Mouse (Mus musculus) hindbrain, embryonic 15.5 days (tissue): ENCODE data around the gene Gm17428. TPM values are rescaled to one million over a fixed set of nuclear protein-coding genes. Genes with fewer than 3 reads are reported as not detected.
"Not testable (repeated sequence)": the region's sequence is repeated elsewhere in the genome, so short reads cannot be mapped to it uniquely, and the experiment has no call there.

Experiments
- ATAC-seq: fragments of 200-750 bp; cut with Nextera tagmentation; 2 replicates; pipeline ENCODE4 v1.8.0; 2017; ENCODE audit warnings: low read depth, moderate number of reproducible peaks, moderate TSS enrichment; ENCODE audit not compliant: low FRiP score
- H3K27ac ChIP-seq: fragments of 300-500 bp; sonication (generic); replicated peaks from 2 replicates; pipeline ENCODE4 v1.5.1; 2015; ENCODE audit warnings: mild to moderate bottlenecking, inconsistent platforms
- H3K27me3 ChIP-seq: fragments of 300-500 bp; sonication (generic); 2 replicates; pipeline ENCODE4 v1.6.1; 2015; ENCODE audit warnings: control low read depth, inconsistent platforms
- H3K36me3 ChIP-seq: fragments of 300-500 bp; sonication (generic); 2 replicates; pipeline ENCODE4 v1.6.1; 2015; ENCODE audit warnings: control low read depth, inconsistent platforms
- H3K4me1 ChIP-seq: fragments of 300-500 bp; sonication (generic); replicated peaks from 2 replicates; pipeline ENCODE4 v1.6.1; 2015; ENCODE audit warnings: control low read depth, inconsistent platforms
- H3K4me2 ChIP-seq: fragments of 300-500 bp; sonication (generic); 2 replicates; pipeline ENCODE4 v1.6.1; 2015; ENCODE audit warnings: moderate library complexity, mild to moderate bottlenecking, inconsistent platforms
- H3K4me3 ChIP-seq: fragments of 300-500 bp; sonication (generic); 2 replicates; pipeline ENCODE4 v1.5.1; 2015; ENCODE audit warnings: mild to moderate bottlenecking, inconsistent platforms
- H3K9ac ChIP-seq: fragments of 300-500 bp; sonication (generic); 2 replicates; pipeline ENCODE4 v1.6.1; 2015; ENCODE audit warnings: inconsistent platforms
- H3K9me3 ChIP-seq: fragments of 300-500 bp; sonication (generic); 2 replicates; pipeline ENCODE4 v1.6.1; 2016; ENCODE audit warnings: control low read depth, inconsistent platforms
- WGBS: fragments of 180-500 bp; shearing (Covaris S2); methylation state at CpG from one replicate; pipeline ENCODE4 v1.1.7; 2015; 5-methylcytosine and 5-hydroxymethylcytosine counted together
- polyA plus RNA-seq: library from polyadenylated mRNA; unstranded; fragments of >200 nt; fragmentation: Nextera tagmentation; extraction: Ambion mirVana; gene quantifications from 2 replicates; pipeline ENCODE4 v1.2.1, GENCODE M21; 2015

Gm17428 gene
- polyA plus RNA-seq, 1 experiment from 2014 or later: not detected

- no peak overlapping the region for H3K4me2 ChIP-seq
- H3K27ac ChIP-seq: no peak overlapping the region
- 61% methylated on average over 13 of the region's 13 CpGs for WGBS
- peaks cover 8% of the 10 kb centered on the region for H3K4me1 ChIP-seq
- H3K4me3 ChIP-seq: no peak overlapping the region
- no peaks in the 10 kb centered on the region for H3K36me3 ChIP-seq
- H3K27me3 ChIP-seq: no peaks in the 10 kb centered on the region
- H3K9ac ChIP-seq: no peak overlapping the region
- ATAC-seq: no peak
- no peaks in the 10 kb centered on the region for H3K9me3 ChIP-seq
Measured at GRCm38 (mm10) chr14:54941024-54941978, 35.4 kb upstream of the Gm17428 start.

GRCm38 (mm10) chr14:54942479-54942878 lies 34.3 kb upstream of the Gm17428 start:
- ATAC-seq: no peak
- H3K4me3 ChIP-seq: no peak overlapping the region

DNA sequence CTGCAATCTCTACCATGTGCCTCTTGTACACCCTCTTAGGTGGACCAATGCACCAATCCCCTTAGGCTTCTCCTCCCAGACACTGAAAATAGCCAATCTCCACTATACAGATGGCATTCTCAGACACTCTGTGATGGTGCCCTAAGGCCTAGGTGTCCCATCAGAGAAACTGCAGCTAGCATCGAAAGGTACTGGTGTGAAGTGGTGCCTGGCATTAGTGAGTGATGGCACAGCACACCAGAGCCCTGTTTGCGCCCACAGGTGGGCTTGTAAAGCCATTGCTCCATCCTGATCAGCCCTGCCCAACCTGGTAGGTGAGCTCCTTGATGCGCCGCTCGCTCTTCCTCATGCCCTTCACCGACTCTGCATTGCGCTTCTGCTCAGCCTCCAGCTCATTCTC lies 32.8 kb upstream of the Gm17428 start:
- no peak overlapping the region for H3K27ac ChIP-seq
- H3K9me3 ChIP-seq: no peaks in the 10 kb centered on the region
- no peaks in the 10 kb centered on the region for H3K4me1 ChIP-seq
- no peak overlapping the region for H3K9ac ChIP-seq
- no peak for ATAC-seq
- H3K4me2 ChIP-seq: no peak overlapping the region
- no peak overlapping the region for H3K4me3 ChIP-seq
- 92% methylated on average over 7 of the region's 7 CpGs for WGBS
- H3K27me3 ChIP-seq: no peaks in the 10 kb centered on the region
- no peaks in the 10 kb centered on the region for H3K36me3 ChIP-seq

More at GRCm38 (mm10) chr14:54942479-54942878, 34.3 kb upstream of the Gm17428 start:
- H3K9me3 ChIP-seq: no peaks in the 10 kb centered on the region
- H3K9ac ChIP-seq: no peak overlapping the region
- H3K27ac ChIP-seq: no peak overlapping the region
- H3K4me2 ChIP-seq: no peak overlapping the region
- H3K27me3 ChIP-seq: no peaks in the 10 kb centered on the region
- H3K36me3 ChIP-seq: no peaks in the 10 kb centered on the region
- 92% methylated on average over 8 of the region's 8 CpGs for WGBS
- H3K4me1 ChIP-seq: 0 out of 2 replicates have a peak, but pooled peaks cover 2% of the 10 kb centered on the region

DNA sequence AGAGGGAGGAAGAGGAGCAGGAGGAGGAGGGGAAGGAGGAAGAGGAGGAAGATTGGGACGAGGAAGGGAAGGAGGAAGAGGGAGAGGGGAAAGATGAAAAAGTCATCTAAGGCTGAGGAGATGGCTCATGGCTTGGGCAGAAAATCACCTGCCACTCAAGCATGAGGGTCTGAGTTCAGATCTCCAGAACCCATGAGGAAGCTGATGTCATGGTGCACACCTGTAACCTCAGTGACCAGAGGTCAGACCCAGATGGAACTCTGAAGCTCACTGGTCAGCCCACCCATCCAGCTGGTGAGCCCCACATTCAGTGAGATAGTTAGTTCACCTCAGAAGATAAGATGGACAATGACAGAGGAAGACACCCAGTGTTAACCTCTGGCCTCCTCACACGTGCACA lies 31.8 kb upstream of the Gm17428 start:
- no peak for ATAC-seq
- no peak overlapping the region for H3K4me2 ChIP-seq
- H3K36me3 ChIP-seq: no peaks in the 10 kb centered on the region
- H3K27me3 ChIP-seq: no peaks in the 10 kb centered on the region
- no peak overlapping the region for H3K4me3 ChIP-seq
- H3K4me1 ChIP-seq: no peaks in the 10 kb centered on the region
- no peak overlapping the region for H3K27ac ChIP-seq
- no peak overlapping the region for H3K9ac ChIP-seq
- 77% methylated on average over 2 of the region's 2 CpGs for WGBS
- no peaks in the 10 kb centered on the region for H3K9me3 ChIP-seq

- WGBS: 85% methylated on average over 19 of the region's 19 CpGs
- H3K27me3 ChIP-seq: no peaks in the 10 kb centered on the region
- no peak for ATAC-seq
Measured at GRCm38 (mm10) chr14:54945975-54946704, 30.6 kb upstream of the Gm17428 start.

GRCm38 (mm10) chr14:54947008-54947407 lies 29.7 kb upstream of the Gm17428 start:
- ATAC-seq, H3K4me2 ChIP-seq, H3K9me3 ChIP-seq, H3K4me1 ChIP-seq, H3K27me3 ChIP-seq, H3K27ac ChIP-seq, H3K4me3 ChIP-seq, H3K9ac ChIP-seq, H3K36me3 ChIP-seq: not testable (repeated sequence)
- WGBS: 93% methylated on average over 11 of the region's 11 CpGs

More at GRCm38 (mm10) chr14:54945975-54946704, 30.6 kb upstream of the Gm17428 start:
- Histone ChIP-seq H3K27ac (no peak overlapping the region), H3K9me3 (no peaks in the 10 kb centered on the region), H3K36me3 (no peaks in the 10 kb centered on the region), H3K4me1 (no peaks in the 10 kb centered on the region), H3K4me2 (no peak overlapping the region), H3K9ac (no peak overlapping the region), H3K4me3 (no peak overlapping the region)

GRCm38 (mm10) chr14:54948781-54949180 lies 28.0 kb upstream of the Gm17428 start:
- ATAC-seq: no peak
- H3K36me3 ChIP-seq: no peaks in the 10 kb centered on the region
- no peak overlapping the region for H3K4me3 ChIP-seq
- no peak overlapping the region for H3K4me2 ChIP-seq
- no peaks in the 10 kb centered on the region for H3K4me1 ChIP-seq
- no peaks in the 10 kb centered on the region for H3K9me3 ChIP-seq
- 88% methylated on average over 9 of the region's 9 CpGs for WGBS
- no peaks in the 10 kb centered on the region for H3K27me3 ChIP-seq
- no peak overlapping the region for H3K27ac ChIP-seq
- H3K9ac ChIP-seq: no peak overlapping the region

DNA sequence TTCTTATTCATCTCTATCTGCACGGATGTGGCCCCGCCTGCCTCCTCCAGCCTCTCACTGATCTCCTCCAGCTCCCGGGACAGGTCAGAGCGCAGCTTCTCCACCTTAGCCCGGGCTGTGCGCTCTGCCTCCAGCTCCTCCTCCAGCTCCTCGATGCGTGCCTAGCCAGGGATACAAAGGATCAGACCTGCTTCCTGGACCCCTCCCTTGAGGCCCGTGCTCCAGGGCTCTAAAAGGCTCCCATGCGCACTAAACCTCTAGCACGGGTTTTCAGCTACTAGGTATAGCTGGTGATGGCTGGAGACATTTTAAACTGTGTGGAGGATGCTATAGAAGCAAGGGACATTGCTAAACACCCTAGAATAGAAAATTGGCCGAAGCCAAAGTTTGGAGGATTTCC lies 26.2 kb upstream of the Gm17428 start:
- H3K4me2 ChIP-seq: no peak overlapping the region
- no peak overlapping the region for H3K27ac ChIP-seq
- H3K9me3 ChIP-seq: no peaks in the 10 kb centered on the region
- H3K36me3 ChIP-seq: no peaks in the 10 kb centered on the region
- H3K27me3 ChIP-seq: no peaks in the 10 kb centered on the region
- no peaks in the 10 kb centered on the region for H3K4me1 ChIP-seq
- ATAC-seq: no peak
- no peak overlapping the region for H3K4me3 ChIP-seq
- no peak overlapping the region for H3K9ac ChIP-seq
- WGBS: 69% methylated on average over 12 of the region's 12 CpGs

DNA sequence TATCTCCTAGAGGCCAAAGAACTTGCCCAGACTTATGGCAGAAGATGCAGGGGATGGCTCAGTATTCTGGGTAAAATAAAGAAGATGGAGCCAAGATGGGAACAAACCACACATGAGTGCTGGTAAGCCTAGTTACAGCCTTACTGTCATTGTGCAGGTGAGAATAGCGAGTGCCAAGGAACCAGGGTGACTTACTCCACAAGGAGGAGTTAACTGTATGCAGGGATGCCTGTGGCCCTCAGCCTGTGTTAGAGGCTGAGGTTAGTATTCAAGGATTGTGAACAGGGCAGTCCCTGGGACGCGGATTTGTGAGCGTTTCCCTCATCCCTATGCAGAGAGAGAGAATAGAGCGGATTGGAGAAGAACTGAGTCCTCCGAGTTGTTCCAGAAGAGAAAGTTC lies 25.1 kb upstream of the Gm17428 start:
- ATAC-seq: no peak
- Histone ChIP-seq H3K36me3 (no peaks in the 10 kb centered on the region), H3K27ac (no peak overlapping the region), H3K4me3 (no peak overlapping the region), H3K27me3 (no peaks in the 10 kb centered on the region), H3K9ac (no peak overlapping the region), H3K4me1 (no peaks in the 10 kb centered on the region), H3K9me3 (no peaks in the 10 kb centered on the region), H3K4me2 (no peak overlapping the region)
- 90% methylated on average over 6 of the region's 6 CpGs for WGBS

GRCm38 (mm10) chr14:54953664-54954206 lies 23.0 kb upstream of the Gm17428 start:
- no peaks in the 10 kb centered on the region for H3K27me3 ChIP-seq
- WGBS: 94% methylated on average over 8 of the region's 8 CpGs
- no peak overlapping the region for H3K9ac ChIP-seq
- H3K4me1 ChIP-seq: no peaks in the 10 kb centered on the region
- H3K4me3 ChIP-seq: no peak overlapping the region
- H3K36me3 ChIP-seq: no peaks in the 10 kb centered on the region
- ATAC-seq: no peak
- H3K9me3 ChIP-seq: no peaks in the 10 kb centered on the region
- H3K4me2 ChIP-seq: no peak overlapping the region
- H3K27ac ChIP-seq: no peak overlapping the region

GRCm38 (mm10) chr14:54954474-54954873 lies 22.3 kb upstream of the Gm17428 start:
- H3K9ac ChIP-seq: no peak overlapping the region
- H3K9me3 ChIP-seq: no peaks in the 10 kb centered on the region
- H3K27me3 ChIP-seq: no peaks in the 10 kb centered on the region
- no peak for ATAC-seq
- no peaks in the 10 kb centered on the region for H3K36me3 ChIP-seq
- 84% methylated on average over 3 of the region's 3 CpGs for WGBS
- H3K4me2 ChIP-seq: no peak overlapping the region
- no peak overlapping the region for H3K27ac ChIP-seq
- no peaks in the 10 kb centered on the region for H3K4me1 ChIP-seq
- H3K4me3 ChIP-seq: no peak overlapping the region

- no peak for ATAC-seq
- H3K9ac ChIP-seq: no peak overlapping the region
- H3K27ac ChIP-seq: no peak overlapping the region
- H3K9me3 ChIP-seq: no peaks in the 10 kb centered on the region
- H3K27me3 ChIP-seq: no peaks in the 10 kb centered on the region
- no peak overlapping the region for H3K4me2 ChIP-seq
- WGBS: 90% methylated on average over 3 of the region's 3 CpGs
- H3K36me3 ChIP-seq: no peaks in the 10 kb centered on the region
- no peaks in the 10 kb centered on the region for H3K4me1 ChIP-seq
- no peak overlapping the region for H3K4me3 ChIP-seq
Measured at GRCm38 (mm10) chr14:54955481-54955880, 21.3 kb upstream of the Gm17428 start.
